Mouse (Mus musculus): Measurements from ENCODE around the gene Nasp.
"Not testable (repeated sequence)": the region's sequence is repeated elsewhere in the genome, so short reads cannot be mapped to it uniquely, and the experiment has no call there.

Nasp gene

DNA sequence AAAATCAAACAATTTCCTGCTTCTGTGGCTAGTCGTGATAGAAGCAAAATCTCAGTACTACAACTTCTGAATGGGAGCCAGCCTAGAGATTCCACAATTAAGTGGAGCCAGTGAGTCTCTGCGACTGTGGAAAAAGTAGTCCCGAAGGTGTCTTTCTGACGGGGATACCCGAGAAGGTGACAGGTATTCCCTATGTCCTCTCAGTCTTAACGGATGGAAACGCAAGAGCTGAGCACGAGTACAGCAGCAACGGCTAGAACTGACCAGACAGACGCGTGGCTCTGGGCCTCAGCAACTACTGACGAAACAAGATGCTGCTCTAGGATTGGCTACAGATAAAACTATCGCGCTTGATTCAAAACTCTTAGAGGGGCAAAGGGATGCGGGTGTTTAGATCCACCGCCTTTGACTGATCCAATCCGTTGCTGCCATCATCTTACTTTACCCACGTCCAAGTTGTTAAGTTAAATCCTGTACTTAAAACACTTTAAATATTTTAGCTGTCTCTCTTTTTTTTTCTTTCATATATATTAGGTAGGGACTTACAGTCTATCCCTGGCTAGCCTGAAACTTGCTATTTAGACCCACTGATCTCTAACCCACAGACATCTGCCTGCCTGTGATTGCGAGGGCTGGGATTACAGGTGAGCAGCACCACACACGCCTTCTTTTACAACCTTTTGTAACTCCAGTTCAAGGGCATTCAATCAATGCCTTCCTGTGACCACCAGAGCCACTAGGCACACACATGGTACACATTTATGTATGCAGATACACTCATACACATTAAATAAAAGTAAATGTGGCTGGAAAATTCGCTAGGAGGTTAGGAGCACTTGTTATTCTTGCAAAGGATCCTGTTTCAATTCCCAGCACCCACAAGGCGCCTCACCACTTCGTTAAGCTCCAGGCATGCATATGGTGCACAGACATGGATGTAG, at the start of gene Nasp:
Gene Nasp (minus strand): TSS at position 220 of the 941 bp plus-strand sequence.
- DNase-seq (ENCODE audit: low spot score), result peak; percentile 86

DNA sequence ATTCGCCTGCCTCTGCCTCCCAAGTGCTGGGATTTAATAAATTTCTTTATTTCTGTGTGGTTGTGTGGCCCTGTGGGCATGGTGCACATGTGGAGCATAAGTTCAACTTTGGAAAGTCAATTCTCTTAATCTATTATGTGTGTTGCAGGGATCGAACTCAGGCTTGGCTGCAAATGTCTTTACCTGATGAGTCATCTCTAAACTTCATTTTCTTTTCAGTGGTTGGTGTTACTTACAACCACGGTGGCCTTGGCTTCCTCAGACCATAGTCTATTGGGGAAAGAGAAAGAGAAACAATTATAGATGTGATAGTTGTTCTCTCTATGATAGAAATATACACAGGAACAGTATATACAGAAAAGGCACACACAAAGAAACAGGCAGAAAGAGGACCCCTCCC, 48.3 kb upstream of the Nasp start:
- no peak for DNase-seq (ENCODE audit: low spot score)

DNA sequence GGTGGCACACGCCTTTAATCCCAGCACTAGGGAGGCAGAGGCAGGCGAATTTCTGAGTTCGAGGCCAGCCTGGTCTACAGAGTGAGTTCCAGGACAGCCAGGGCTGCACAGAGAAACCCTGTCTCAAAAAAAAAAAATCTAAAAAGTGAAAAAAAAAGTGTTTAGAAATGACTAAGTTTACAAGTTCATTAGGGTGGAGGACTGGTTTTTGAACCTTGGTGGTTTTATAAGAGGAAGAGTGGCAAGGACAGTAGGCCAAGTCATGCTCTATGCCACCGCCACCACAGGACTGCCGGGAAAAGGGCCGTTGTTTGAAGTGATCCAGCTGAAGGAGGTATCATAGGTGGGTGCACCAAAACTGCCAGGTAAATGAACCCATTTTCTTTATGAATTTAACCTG, 47.0 kb upstream of the Nasp start:
- DNase-seq (ENCODE audit: low spot score), result not testable (repeated sequence)

DNA sequence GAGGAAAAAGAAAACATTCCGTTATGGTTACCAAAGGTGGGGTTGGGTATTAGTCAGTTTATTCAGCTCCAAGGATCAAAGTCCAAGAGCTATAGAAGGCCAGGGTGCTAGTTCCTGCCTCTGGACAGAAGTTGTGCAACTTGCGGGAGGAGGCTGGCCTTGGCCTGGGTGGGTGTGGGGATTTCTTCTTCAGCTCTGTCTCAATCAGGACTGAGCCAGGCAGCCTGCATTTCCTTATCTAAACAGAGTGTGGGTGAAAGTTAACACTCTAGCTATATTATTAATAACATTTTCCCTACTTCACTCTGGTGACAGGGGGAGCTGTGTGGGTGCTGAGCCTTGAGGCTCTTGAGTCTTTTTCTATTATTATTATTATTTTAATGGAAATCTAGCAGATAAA, 45.0 kb upstream of the Nasp start:
- peak; percentile 39 for DNase-seq (ENCODE audit: low spot score)

DNA sequence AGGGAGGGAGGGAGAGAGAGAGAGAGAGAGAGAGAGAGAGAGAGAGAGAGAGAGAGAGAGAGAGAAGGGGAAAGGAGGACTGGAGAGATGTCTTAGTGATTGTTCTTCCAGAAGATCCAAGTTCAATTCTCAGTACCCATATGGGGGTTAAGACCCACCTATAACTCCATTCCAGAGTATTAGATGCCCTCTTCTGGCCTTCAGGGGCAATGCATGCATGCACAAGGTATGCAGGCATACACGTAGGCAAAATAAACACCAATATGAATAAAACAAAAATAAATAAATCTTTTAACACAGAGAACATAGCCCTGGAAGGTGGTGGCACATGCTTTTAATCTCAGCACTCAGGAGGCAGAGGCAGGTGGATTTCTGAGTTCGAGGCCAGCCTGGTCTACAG, 41.5 kb upstream of the Nasp start:
- no peak for DNase-seq (ENCODE audit: low spot score)

DNA sequence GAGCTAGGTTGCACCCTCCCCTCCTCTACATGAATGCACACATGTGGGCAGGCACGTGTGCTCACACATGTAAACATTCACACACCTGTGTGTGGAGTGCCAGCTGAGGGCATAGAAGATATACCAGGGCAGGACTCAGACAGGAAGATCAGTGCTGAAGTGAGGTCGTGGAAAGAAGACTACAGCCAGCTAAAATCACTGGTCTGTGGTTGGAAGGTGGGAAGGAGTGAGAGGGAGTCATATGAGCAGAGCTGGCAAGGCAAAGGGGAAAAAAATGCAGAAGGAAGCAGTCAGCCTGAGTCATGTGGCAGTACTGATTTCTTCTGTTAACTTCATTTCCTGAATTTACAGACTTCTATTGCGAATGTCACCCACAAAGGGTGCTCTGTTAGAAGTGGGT, 40.4 kb upstream of the Nasp start:
- no peak for DNase-seq (ENCODE audit: low spot score)

DNA sequence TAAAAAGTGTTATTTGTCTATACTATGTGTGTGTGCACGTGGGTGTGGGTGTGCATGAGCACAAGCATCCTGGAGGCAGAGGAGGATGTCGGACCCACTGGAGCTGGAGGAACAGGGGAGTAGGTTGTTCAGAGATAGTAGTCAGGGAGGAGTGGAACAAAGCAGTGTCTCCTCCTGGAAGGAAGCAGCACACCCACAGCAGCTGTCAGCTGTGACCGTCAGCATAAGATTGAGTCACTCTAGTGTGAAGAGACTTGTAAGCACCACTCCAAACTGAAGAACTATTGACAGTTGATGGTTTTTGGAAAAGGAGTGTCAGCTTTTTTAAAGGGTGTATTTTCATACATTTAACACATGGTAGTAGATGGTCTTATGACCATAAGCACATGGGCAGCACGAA, 38.9 kb upstream of the Nasp start:
- no peak for DNase-seq (ENCODE audit: low spot score)

DNA sequence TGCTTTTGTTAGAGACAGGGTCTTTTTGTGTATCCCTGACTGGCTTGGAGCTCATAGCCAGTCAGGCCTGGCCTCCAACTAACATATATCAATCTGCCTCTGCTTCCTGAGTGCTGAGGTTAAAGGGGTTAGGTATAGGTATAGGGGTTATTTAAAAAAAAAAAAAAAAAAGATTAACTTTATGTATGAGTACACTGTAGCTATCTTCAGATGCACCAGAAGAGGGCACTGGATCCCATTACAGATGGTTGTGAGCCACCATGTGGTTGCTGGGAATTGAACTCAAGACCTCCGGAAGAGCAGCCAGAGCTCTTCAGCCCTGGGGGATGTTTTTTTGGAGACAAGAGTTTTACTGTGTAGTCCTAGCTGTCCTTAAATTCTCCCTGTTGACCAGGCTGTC, 34.3 kb upstream of the Nasp start:
- no peak for DNase-seq (ENCODE audit: low spot score)

DNA sequence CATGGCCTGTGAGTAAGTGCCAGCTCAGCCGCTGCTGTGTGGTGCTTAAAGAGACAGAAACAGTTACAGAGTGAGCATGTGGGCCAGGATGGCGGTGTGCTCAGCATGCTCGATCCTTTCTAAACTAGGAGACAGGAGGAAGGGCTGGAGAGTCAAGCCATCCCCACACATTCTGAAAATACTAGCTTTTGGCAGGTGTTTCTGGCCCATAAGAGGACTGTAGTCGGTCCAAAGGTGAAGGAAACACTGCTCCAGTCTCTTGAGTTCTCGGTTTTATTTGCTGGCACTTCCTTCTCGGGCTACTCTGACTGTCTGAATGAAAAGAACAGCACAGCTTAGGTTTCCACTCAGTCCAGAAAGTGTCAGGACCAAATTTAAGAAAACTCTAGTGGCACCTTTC, 33.1 kb upstream of the Nasp start:
- DNase-seq (ENCODE audit: low spot score), result no peak

DNA sequence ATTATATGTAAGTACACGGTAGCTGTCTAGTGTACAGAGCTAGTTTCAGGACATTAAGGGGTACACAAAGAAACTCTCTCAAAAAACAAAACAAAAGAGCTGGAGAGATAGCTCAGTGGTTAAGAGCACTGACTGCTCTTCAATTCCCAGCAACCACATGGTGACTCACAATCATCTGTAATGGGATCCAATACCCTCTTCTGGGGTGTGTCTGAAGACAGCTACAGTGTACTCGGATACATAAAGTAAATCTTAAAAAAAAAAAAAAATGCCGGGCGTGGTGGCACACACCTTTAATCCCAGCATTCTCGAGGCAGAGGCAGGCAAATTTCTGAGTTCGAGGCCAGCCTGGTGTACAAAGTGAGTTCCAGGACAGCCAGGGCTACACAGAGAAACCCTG, 32.2 kb upstream of the Nasp start:
- not testable (repeated sequence) for DNase-seq (ENCODE audit: low spot score)

DNA sequence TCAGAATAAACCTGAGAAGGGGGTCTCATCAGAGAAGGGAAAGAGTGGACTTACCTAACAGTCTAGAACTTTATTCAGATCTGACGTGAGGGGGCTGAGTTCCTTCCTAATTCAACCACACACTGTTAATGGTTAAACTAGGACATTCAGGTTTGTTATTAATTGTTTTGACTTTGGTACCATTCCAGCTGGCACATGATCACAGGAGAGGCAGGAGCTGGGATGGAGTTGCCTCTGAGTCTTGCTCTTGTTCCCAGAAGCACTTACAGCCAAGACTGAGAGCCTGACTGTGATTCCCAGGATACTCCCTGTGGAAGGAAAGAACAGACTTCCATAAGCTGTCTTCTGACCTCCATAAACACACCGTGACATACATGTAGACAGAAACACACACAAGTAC, 31.7 kb upstream of the Nasp start:
- no peak for DNase-seq (ENCODE audit: low spot score)

DNA sequence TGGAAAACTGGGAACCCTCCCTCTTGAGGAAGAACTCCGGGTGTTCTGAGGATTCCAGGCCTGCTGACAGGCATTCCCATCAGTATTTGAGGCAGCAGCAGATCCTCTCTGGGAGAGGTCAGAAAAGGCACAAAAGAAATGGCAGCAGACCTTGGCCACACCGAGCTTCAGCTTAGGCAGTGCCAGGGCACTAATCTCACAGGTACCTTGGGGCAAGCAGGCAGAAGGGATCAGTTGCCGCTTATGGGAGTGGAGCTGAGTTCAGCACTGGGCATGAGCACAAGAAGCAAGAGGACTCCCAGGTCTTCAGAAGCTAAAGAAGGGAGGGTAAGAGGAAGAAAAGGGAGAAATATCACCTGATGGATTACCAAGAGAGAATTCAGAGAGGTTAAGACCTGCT, 30.2 kb upstream of the Nasp start:
- DNase-seq (ENCODE audit: low spot score), result no peak

DNA sequence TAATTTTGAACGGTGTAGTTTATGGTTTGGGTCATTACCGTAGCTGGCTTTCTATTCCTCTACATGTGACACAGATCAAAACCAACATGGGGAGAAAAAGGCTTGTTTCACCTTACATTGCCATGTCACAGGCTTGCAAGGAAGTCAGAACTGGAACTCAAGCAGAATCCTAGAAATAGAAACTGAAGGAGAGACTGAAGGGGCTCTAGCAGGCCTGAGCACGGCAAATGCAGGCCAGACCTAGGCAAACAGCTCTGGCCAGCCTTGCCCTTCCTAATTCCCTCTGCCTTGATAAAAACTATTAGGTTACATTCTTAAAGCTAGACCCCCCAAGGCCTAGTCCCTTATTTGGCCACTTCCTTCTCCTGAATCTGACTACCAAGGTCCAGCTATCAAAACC, 27.9 kb upstream of the Nasp start:
- no peak for DNase-seq (ENCODE audit: low spot score)

DNA sequence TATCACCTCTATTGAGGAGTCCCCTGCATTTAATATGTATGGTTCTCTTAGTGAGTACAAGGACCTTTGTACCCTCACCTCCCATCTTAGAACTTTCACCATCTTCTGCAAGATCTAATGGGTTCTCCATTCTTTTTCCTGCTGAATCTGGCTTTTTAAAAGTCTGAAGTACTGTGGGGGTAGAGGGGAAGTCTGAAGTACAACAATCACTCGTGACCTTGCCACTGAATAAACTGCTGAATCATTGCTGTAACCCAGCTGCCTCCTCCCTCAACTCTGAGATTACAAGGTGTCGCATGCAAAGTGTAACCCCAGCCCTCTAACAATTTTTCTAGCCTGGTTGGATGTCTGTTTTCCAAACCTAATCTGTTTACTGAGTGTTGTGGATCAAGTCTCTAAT, 27.4 kb upstream of the Nasp start:
- no peak for DNase-seq (ENCODE audit: low spot score)

DNA sequence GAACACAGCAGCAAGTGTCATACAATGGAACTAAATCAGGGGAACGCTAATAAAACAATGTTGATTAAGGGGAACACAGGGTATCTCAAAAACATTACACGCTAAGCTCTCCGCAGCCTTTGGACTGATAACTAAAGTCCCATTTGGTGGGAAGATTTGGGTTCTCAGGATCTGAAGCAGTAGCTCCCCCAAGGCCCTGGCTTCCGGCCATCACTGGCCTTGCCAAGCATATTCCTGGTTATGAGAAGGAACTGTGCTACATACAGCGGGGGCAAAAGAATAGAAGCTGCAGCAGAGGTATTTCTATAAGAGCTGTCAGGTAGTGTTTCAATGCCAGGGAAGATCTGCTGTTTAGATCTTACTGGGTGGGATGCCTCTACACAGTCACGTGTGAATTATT, 25.5 kb upstream of the Nasp start:
- no peak for DNase-seq (ENCODE audit: low spot score)

DNA sequence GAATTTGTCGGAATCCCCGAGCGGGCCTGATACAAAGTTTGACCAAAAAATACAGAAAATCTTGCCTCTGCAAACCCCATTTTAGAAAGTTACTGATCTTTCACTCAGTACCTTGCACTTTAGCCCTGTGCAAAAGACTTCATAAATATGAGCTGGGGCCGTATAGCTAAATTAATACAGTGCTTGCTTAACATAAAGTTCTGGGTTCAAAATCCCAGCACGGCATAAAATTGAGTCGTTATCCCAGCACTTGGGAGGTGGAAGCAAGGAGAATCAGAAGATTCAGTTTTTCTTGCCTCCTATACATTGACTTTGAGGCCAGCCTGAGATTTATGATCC, 24.0 kb upstream of the Nasp start:
- DNase-seq (ENCODE audit: low spot score), result no peak

DNA sequence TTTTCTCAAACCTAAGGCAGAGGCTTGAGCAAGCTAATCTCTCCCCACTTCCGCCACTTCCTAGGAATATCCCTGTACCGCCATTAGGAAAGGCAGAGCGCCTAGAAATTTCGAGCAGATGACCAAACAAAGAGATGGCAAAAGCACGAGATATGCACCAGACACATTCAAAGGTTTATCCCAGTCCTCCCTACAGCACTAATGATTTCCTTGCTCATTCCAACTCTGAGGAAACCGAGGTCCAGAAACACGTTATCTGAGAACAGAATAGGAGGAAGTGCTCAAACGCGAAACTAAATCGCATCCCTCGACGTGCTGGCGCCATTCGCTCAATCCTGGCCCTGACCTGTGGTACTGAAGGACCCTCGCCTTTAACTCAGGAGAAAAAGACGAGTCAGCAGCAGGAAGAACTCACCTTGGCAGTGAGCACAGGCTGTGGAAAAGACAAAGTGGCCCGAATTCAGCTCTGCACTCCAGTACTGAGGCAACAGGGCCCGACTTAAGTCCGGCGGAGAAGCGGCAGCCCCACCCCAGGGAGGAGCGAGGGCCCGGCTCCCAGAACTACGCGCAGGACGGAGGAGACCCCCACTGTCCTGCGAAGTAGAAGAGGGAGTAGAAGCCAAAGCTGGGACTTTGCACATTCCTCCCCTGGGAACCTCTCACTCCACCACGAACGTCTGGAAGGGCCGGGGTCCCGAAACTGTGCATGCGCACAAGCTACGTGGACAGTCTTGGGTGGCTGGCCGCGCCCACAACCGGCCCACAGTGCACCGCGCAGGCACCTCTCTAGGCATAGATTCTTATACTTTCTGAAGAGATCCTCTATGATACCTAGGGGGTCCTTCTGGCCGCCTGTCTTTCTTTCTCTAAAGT, 23.4 kb upstream of the Nasp start, which contains the start of gene Akr1a1:
Gene Akr1a1 (minus strand): TSS at position 757 of the 873 bp plus-strand sequence.
- DNase-seq (ENCODE audit: low spot score), result peak; percentile 94

DNA sequence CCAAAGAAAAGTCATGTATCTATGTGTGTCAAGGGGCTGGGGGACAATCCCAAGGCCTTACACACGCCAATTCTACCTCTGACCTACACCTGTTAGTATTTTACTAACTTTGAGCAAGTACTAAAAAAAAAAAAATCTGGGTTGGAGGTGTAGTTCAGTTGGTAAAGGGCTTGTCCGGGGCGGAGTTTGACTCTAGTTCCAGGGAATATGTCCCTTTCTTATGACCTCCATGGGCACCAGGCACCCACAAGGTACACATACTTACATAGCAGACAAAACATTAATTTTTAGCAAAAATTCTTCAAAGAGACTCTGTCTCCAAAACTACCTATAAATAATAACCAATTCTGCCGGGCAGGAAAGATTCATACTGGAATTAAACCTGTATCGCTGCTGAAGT, 22.6 kb upstream of the Nasp start:
- DNase-seq (ENCODE audit: low spot score), result no peak

DNA sequence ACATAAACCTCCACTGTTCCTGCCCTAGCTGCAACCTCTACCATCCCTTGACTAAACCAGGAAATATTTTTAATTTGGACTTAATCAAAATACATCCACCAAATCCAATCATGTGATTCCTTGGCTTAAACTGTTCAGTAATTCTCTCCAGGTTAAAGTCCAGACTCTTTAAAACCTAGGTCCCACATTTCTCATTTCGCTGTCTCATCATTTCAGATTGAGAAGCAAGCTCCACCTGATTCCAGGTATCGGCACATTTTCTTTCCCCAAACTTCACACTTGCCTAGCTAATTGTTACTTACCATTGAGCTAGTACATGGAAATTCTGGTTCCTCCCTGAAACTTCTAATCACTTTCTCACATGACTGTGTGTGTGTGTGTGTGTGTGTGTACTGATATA, 21.7 kb upstream of the Nasp start:
- no peak for DNase-seq (ENCODE audit: low spot score)

DNA sequence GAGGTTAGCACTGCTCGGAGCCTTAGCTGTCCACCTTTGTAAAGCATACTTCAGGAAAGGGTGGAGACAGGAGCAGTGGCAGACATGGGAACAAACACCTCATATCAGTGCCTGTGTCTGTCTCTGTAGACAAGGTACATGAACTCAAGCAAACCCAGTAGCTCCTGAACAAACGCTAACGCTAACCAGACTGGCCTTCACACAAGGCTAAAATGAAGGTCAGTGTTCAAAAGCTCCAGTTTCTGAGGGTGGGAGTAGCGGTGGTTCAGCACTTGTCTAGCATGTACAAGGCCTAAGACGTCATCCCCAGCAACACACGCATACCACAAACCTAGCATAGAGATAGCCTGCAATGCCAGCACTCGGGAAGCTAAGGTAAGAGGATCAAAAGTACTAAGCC, 17.9 kb upstream of the Nasp start:
- DNase-seq (ENCODE audit: low spot score), result no peak

DNA sequence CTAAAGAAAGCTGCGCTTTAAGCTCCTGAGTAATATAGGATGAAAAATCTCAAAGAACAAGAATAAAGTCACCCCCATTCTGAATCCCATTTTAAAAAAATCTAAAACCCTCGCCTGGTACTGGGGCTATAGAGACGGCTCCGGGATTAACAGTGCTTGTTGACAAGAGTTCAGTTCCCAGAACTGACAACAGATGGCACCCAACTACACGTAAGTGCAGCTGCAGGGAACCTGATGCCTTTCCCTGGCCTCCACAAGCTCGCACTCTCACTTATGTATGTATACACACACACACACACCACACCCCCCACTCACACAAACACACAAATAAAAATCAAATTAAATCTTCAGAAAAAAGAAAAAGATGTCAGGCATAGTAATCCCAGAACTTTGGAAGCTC, 16.6 kb upstream of the Nasp start:
- no peak for DNase-seq (ENCODE audit: low spot score)

DNA sequence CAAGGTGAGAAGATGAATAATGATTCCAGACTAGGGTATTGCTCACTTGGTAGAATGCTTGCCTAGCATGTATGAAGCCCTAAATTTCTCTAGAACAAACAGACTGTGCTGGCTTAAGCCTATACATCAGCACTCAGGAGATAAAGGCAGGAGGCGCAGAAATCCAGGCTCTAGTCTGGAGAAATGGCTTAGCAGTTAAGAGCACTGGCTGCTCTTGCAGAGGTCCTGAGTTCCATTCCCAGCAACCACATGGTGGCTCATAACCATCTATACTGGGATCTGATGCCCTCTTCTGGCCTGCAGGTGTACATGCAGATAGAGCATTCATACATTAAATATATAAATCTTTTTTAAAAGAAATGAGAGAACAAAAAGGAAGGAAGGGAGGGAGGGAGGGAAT, 14.3 kb upstream of the Nasp start:
- no peak for DNase-seq (ENCODE audit: low spot score)

DNA sequence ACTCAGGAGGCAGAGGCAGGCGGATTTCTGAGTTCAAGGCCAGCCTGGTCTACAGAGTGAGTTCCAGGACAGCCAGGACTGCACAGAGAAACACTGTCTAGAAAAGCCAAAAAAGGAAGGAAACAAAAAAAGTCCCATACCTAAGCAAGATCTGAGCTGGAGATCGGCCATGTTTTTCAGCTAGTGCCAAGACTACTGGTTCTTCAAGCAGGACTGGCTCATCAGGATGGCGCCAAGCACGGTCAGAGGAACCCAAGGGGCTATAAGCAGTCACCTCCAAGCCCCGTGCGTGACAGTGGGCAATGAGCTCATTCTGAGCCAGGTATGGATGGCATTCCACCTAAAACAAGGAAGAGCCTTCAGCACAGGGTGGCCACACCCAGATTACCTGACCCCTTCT, 11.1 kb upstream of the Nasp start:
- no peak for DNase-seq (ENCODE audit: low spot score)
